Mouse (Mus musculus): ENCODE results near the gene Stk38. TPM values are rescaled to one million over a fixed set of nuclear protein-coding genes. Genes with fewer than 3 reads are reported as not detected.

The Stk38 gene
- polyA plus RNA-seq, 1 experiment from 2014 or later, result 84.7 TPM

DNA sequence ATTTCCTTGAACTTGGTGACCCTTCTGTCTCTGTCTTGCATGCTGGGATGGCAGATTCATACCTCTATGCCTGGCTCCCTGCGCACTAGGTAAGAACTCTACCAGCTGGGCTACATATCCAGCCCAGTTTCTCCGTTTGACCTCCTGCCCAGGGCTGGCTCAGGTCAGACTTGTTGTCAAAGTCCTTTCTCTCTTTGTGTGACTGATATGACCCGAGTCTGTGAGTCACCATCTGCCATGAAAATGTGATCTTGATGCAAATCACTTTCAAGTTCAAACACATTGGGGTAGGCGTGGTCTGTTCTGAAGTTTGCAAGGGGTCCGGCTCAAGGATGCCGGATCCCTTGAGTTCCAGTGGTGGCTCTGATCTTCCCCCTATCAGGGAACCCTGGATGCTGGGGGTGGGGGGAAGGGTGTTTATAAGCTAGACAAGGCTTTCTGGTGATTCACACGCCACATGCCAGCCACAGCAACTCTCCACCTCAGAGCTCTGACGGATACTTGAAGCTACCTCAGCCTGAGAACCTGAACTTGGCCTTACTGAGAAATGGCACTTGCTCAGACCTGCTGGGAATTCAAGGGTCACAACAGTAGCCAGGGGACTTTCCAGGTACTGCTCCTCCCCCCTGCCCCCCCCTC lies 82.7 kb downstream of the Stk38 start:
- Histone ChIP-seq H3K79me2 (ENCODE audit: inconsistent target) (no peaks in the 10 kb centered on the region), H3K27ac (no peak overlapping the region), H3K4me3 (ENCODE audit: inconsistent target) (no peak overlapping the region), H3K36me3 (ENCODE audit: inconsistent target) (no peaks in the 10 kb centered on the region)
- 90% methylated on average over 8 of the region's 8 CpGs for WGBS (ENCODE audit: missing documents)

DNA sequence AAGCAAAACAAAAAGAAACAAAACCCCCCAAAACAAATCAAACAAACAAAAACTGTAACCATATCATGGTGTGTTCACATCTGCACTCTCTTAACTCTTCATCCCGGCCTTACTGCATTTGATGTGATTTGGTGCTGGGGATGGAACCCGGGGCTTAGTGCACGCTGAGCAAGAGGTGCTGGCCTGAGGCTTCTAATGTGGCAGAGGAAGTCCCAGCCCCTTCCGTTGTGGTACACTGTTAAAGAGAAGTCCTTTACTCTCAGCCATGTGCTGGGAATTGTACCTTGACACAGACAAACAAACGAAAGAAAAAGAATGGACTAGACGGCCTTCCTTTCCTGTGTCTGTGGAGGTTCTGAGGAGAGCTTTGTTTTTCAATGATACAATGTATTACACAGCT lies 85.7 kb downstream of the Stk38 start:
- Histone ChIP-seq H3K27ac (no peak overlapping the region), H3K36me3 (ENCODE audit: inconsistent target) (no peaks in the 10 kb centered on the region), H3K79me2 (ENCODE audit: inconsistent target) (no peaks in the 10 kb centered on the region), H3K4me3 (ENCODE audit: inconsistent target) (no peak overlapping the region)
- 17% methylated on average over 6 of the region's 6 CpGs for WGBS (ENCODE audit: missing documents)

DNA sequence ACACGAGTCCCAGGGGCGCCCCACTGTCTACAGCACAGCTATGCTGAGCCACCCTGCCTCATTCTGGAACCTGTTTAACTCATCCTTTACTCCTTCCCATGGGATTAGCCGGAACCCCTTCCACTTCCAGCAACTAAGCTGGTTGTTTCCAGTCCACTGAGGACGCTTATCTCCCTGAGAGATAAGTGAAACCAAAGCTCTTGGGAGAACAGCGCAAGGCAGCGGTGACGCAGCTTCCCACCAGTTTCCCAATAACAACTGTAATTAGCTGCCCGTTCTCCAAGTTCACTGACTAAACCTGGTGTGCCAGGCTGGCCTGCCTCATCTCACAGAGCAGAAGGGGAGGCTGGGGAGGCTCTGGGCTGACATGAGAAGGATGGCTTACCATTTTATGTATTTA lies 86.7 kb downstream of the Stk38 start:
- Histone ChIP-seq H3K27ac (no peak overlapping the region), H3K79me2 (ENCODE audit: inconsistent target) (no peaks in the 10 kb centered on the region), H3K4me3 (ENCODE audit: inconsistent target) (no peak overlapping the region), H3K36me3 (ENCODE audit: inconsistent target) (no peaks in the 10 kb centered on the region)
- 58% methylated on average over 8 of the region's 8 CpGs for WGBS (ENCODE audit: missing documents)

Other genes with a start within 250 kb of the Stk38 start
- 0.19 TPM in 1 of 3 replicates, not detected in the others for gene Mapk13, start 238.7 kb downstream of the Stk38 start, polyA plus RNA-seq (2018)
- gene Brpf3, start 206.9 kb downstream of the Stk38 start, polyA plus RNA-seq (2018), result 11.9 to 24.5 TPM (median 12.0 TPM) in 3 replicates
- not detected in 3 replicates for gene Pnpla1, start 149.6 kb downstream of the Stk38 start, polyA plus RNA-seq (2018)
- 0.33 to 1.1 TPM (median 0.77 TPM) in 3 replicates for gene 4930539E08Rik, start 92.7 kb downstream of the Stk38 start, polyA plus RNA-seq (2018)
- gene Pxt1, start 64.2 kb downstream of the Stk38 start, polyA plus RNA-seq (2018), result 0.27 TPM in 1 of 3 replicates, not detected in the others
- gene Kctd20, start 56.0 kb downstream of the Stk38 start, polyA plus RNA-seq (2018), result 29.1 to 47.2 TPM (median 39.6 TPM) in 3 replicates
- gene Srsf3, start 24.6 kb upstream of the Stk38 start, polyA plus RNA-seq (2018), result 60.3 to 155 TPM (median 85.0 TPM) in 3 replicates
- gene Cdkn1a, start 83.0 kb upstream of the Stk38 start, polyA plus RNA-seq (2018), result 176 to 305 TPM (median 287 TPM) in 3 replicates
- 0.33 to 1.5 TPM (median 0.94 TPM) in 3 replicates for gene Rab44, start 106.2 kb upstream of the Stk38 start, polyA plus RNA-seq (2018)
- not detected in 3 replicates for gene Cpne5, start 230.2 kb upstream of the Stk38 start, polyA plus RNA-seq (2018)